Mouse (Mus musculus) myocyte (in vitro differentiated cells): Measurements from ENCODE around the gene Haspin.

ENCODE experiments used
- E2F4 ChIP-seq: IDR thresholded peaks from one replicate; pipeline ENCODE4 v1.6.1; 2011; ENCODE audit warnings: mild to moderate bottlenecking, control low read depth, moderate library complexity; ENCODE audit not compliant: insufficient read depth
- MYOD1 ChIP-seq, 3 experiments: IDR thresholded peaks; one replicate each; pipeline ENCODE4 v1.6.1; 2011; ENCODE audit warnings: control low read depth in 2 of 3, low read depth in 2 of 3, mild to moderate bottlenecking in 2 of 3, moderate library complexity in 1 of 3; ENCODE audit not compliant: insufficient read length in 2 of 3, control insufficient read depth in 1 of 3
- MYOG ChIP-seq, 3 experiments: IDR thresholded peaks; one replicate each; pipeline ENCODE4 v1.6.1; 2011; ENCODE audit warnings: control low read depth in 2 of 3, low read depth in 2 of 3, mild to moderate bottlenecking in 2 of 3; ENCODE audit not compliant: insufficient read length in 2 of 3, control insufficient read depth in 1 of 3, insufficient read depth in 1 of 3
- POLR2A ChIP-seq: IDR thresholded peaks from one replicate; pipeline ENCODE4 v1.6.1; 2011; ENCODE audit warnings: low read depth, mild to moderate bottlenecking, control low read depth, moderate library complexity; ENCODE audit not compliant: insufficient read length
- USF1 ChIP-seq: IDR thresholded peaks from one replicate; pipeline ENCODE4 v1.6.1; 2011; ENCODE audit warnings: low read depth, mild to moderate bottlenecking, control low read depth, moderate library complexity

DNA sequence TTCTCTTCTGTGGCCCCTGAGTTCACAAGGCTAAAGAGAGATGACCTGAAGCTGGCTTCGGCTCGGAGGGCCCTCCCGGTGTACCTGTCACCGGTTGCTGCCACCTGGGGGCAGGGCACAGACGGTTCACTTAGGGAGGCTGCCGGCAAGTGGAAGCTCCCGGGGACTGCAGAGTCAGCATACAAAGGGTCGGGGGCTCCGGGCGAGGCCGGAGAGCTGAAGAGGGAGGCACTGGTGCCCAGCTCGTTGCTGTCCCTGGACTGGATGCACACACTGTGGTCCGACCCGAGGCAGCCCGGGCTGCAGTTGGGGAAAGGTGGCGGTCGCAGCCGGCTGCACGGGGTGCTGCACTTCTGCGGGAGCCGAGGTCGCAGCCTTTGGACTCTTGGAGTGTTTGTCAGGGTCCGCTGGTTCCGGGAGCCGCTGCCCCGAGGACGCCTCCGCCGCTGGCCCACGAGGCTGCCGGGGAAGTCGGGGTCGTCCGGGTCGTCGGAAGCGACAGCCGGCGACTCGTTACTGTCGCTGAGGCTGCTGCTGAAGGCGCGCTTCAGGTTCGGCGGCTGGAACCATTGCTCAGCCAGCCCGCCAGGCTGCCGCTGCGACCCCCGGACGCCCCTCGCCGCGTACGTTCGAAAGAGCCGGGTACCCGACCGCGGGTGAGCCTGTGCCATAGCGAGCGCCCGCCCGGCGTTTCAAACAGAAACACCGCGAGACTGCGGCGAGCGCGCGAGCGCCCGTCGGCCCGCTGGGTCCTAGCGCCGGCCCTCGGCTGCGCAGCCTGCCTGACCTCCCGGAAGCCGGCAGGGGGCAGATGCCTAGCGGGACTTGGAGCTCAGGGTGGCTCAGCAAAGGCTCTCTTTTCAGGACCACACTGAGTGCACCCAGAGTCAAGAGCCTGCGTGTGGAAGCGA, at the start of gene Haspin:
- TF ChIP-seq POLR2A (peak; percentile 73), USF1 (no peak), MYOD1 (IDR thresholded peaks at IDR 0.05; ENCODE audit: control insufficient read depth in 1 of 3, insufficient read length in 2 of 3, low read depth in 2 of 3) (no peak), E2F4 (peak; percentile 98), MYOG (IDR thresholded peaks at IDR 0.05; ENCODE audit: control insufficient read depth in 1 of 3, insufficient read depth in 1 of 3, insufficient read length in 2 of 3, low read depth in 2 of 3) (peak in 2 of 3 experiments; percentile 22 to 74)
